Mouse (Mus musculus) G1E (cell line): ENCODE results near the gene Lbh.

Source experiments
- CTCF ChIP-seq: IDR thresholded peaks from 2 replicates; pipeline ENCODE4 v1.5.1; 2012; ENCODE audit warnings: low read depth, low read length, inconsistent platforms, mixed read lengths
- GATA1 ChIP-seq: IDR thresholded peaks from 2 replicates; pipeline ENCODE4 v1.6.1; 2012; ENCODE audit warnings: borderline replicate concordance, low read length, inconsistent platforms, mixed read lengths
- POLR2AphosphoS5 ChIP-seq: IDR thresholded peaks from 2 replicates; pipeline ENCODE4 v1.6.1; 2012; ENCODE audit warnings: low read depth, low read length, inconsistent platforms; ENCODE audit not compliant: insufficient replicate concordance
- TAL1 ChIP-seq: conservative IDR thresholded peaks from 2 replicates; pipeline ENCODE4 v1.6.1; 2012; ENCODE audit warnings: low read depth, low read length, inconsistent platforms, mixed read lengths

- TF ChIP-seq CTCF (no peak), GATA1 (no peak), TAL1 (no peak), POLR2AphosphoS5 (no peak)
Observed at GRCm38 (mm10) chr17:72923283-72923682, 5.2 kb downstream of the Lbh start.
